Mouse (Mus musculus): Measurements from ENCODE around the gene Gm3676. TPM values are rescaled to one million over a fixed set of nuclear protein-coding genes. Genes with fewer than 3 reads are reported as not detected.
"Not testable (repeated sequence)": the region's sequence is repeated elsewhere in the genome, so short reads cannot be mapped to it uniquely, and the experiment has no call there.

Gm3676 gene
- not detected in 2 replicates for total RNA-seq (2014; fragmentation: Nextera tagmentation)
- total RNA-seq (2017), result not detected in 2 replicates

DNA sequence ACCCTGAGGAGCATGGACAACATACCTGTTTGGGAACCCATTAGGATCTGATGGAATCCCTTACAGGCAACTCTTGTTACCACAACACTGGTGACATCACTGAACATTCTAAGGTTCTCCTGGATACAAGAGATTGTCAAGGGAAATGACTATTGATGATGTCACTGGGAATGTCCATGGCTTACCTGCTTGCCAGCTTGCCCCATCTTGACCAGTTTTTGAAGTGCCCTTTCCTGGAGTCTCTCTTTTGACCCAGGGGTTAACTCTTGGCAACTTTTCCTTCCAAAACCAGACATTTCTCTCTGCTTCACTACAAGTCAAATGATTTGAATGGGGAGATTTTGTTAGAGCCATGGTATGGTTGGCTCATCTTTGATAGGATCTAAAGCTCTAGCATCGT lies at the start of gene Gm3676:
Gene Gm3676 (minus strand): TSS at position 101 of the 400 bp plus-strand sequence.
- ATAC-seq (replicated peaks; ENCODE audit: low FRiP score, low TSS enrichment, poor library complexity, severe bottlenecking), result not testable (repeated sequence)

DNA sequence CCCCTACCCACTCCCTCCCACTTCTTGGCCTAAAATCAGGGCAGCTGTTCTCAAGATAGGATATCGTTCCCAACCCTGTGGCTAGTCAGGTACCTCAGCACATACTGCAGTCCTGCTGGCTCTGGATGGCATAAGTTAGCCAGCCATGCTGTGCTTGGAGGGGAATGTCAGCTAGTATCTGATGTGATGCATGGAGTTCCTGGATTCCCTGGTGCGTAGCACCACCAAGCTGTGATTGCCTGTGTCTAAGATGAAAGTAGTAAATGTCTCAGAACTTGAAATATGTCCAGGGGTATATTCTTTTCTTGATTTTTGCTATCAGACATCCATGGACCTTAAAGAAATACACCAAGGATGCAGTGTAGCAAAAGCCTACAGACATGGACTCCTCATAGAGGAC lies 1.9 kb upstream of the Gm3676 start:
- ATAC-seq (replicated peaks; ENCODE audit: low FRiP score, low TSS enrichment, poor library complexity, severe bottlenecking), result not testable (repeated sequence)

GRCm38 (mm10) chr14:41630144-41630543 lies 16.1 kb downstream of the Gm3676 start:
- not testable (repeated sequence) for ATAC-seq (replicated peaks; ENCODE audit: low FRiP score, low TSS enrichment, poor library complexity, severe bottlenecking)

DNA sequence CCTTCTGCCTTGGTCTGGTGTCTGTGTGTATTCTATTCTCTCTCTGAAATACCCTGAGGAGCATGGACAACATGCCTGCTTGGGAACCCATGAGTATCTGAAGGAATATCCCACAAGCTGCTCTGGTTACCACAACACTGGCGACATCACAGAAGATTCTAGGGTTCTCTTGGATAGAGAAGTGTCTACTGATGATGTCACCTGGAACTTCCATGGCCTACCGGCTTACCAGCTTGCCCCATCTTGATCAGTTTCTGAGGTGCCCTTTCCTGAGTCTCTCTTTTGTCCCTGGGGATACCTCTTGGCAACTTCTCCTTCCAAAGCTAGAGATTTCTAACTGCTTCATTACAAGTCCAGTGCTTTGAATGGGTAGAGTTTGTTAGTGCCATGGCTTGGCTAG lies 21.8 kb downstream of the Gm3676 start, which contains the start of gene Gm3072:
Gene Gm3072 (minus strand): TSS at position 101 of the 400 bp plus-strand sequence.
- not testable (repeated sequence) for ATAC-seq (replicated peaks; ENCODE audit: low FRiP score, low TSS enrichment, poor library complexity, severe bottlenecking)

DNA sequence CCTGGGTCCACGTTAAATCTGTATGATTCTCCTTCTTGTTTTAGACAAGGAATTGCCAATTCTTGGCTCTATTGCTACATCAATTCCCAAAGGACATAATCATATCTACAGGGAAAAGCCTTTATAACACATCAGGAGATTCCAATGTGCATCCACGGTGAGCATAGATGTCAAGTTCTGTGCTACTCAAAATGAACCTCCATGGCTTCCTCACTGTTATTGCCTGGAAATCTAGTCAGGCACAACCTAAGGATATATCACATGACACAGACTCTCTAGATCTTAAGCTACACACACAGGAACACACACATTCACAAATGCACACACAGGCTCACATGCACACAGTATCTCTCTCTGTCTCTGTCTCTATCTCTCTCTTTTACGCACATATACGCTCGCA lies 23.8 kb downstream of the Gm3676 start:
- not testable (repeated sequence) for ATAC-seq (replicated peaks; ENCODE audit: low FRiP score, low TSS enrichment, poor library complexity, severe bottlenecking)

DNA sequence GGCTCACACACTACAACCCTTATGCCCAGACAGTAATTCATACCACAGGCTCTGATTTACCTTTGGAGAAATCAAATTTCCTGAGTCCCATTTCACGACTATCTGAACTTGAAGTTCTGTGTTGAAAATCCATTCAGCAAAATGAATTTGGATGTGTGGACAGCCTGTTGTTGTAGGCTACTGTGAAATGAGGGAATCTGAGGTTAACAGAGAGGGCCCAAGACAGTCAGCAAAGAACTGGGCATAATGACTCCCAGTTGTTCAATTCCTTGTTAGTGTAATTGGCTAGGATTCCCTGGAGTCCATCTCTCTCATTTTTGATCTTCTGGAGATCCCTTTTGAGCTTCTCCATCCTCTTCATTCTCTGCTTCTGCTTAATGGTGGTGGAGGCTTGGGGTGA lies 35.6 kb downstream of the Gm3676 start:
- ATAC-seq (replicated peaks; ENCODE audit: low FRiP score, low TSS enrichment, poor library complexity, severe bottlenecking), result not testable (repeated sequence)

- ATAC-seq (replicated peaks; ENCODE audit: low FRiP score, low TSS enrichment, poor library complexity, severe bottlenecking), result not testable (repeated sequence)
Observed at GRCm38 (mm10) chr14:41600935-41601334, 45.4 kb downstream of the Gm3676 start.

Other genes starting within 250 kb of the Gm3676 start
- gene Gm6482, start 238.2 kb downstream of the Gm3676 start, total RNA-seq (2014; fragmentation: Nextera tagmentation), result not detected in 2 replicates
- not detected in 2 replicates for gene Gm6482, start 238.2 kb downstream of the Gm3676 start, total RNA-seq (2017)
- not detected in 2 replicates for gene Gm7954, start 193.0 kb downstream of the Gm3676 start, total RNA-seq (2014; fragmentation: Nextera tagmentation)
- not detected in 2 replicates for gene Gm7954, start 193.0 kb downstream of the Gm3676 start, total RNA-seq (2017)
- not detected in 2 replicates for gene Gm3486, start 157.0 kb downstream of the Gm3676 start, total RNA-seq (2014; fragmentation: Nextera tagmentation)
- not detected in 2 replicates for gene Gm3486, start 157.0 kb downstream of the Gm3676 start, total RNA-seq (2017)
- not detected in 2 replicates for gene Gm7970, start 90.9 kb downstream of the Gm3676 start, total RNA-seq (2014; fragmentation: Nextera tagmentation)
- not detected in 2 replicates for gene Gm7970, start 90.9 kb downstream of the Gm3676 start, total RNA-seq (2017)
- not detected in 2 replicates for gene 1700049E17Rik2, start 73.3 kb downstream of the Gm3676 start, total RNA-seq (2014; fragmentation: Nextera tagmentation)
- not detected in 2 replicates for gene 1700049E17Rik2, start 73.3 kb downstream of the Gm3676 start, total RNA-seq (2017)
- not detected in 2 replicates for gene Gm3072, start 21.9 kb downstream of the Gm3676 start, total RNA-seq (2014; fragmentation: Nextera tagmentation)
- not detected in 2 replicates for gene Gm3072, start 21.9 kb downstream of the Gm3676 start, total RNA-seq (2017)
- gene Gm8068, start 55.4 kb upstream of the Gm3676 start, total RNA-seq (2014; fragmentation: Nextera tagmentation), result not detected in 2 replicates
- gene Gm8068, start 55.4 kb upstream of the Gm3676 start, total RNA-seq (2017), result not detected in 2 replicates
- not detected in 2 replicates for gene Gm7929, start 104.1 kb upstream of the Gm3676 start, total RNA-seq (2014; fragmentation: Nextera tagmentation)
- gene Gm7929, start 104.1 kb upstream of the Gm3676 start, total RNA-seq (2017), result not detected in 2 replicates
- gene Gm47189, start 126.0 kb upstream of the Gm3676 start, total RNA-seq (2014; fragmentation: Nextera tagmentation), result not detected in 2 replicates
- gene Gm47189, start 126.0 kb upstream of the Gm3676 start, total RNA-seq (2017), result not detected in 2 replicates